Mouse (Mus musculus) thymus, postnatal 36 days (tissue): ENCODE data around the gene Adk.

Source experiments
- DNase-seq, 2 experiments: peaks; one replicate each; pipeline ENCODE4 v3.0.0; 2022; ENCODE audit warnings: mixed read lengths in 2 of 2

The Adk gene

GRCm38 (mm10) chr14:21278290-21278689, 225.9 kb downstream of the Adk start:
- no peak for DNase-seq

GRCm38 (mm10) chr14:21278907-21279535, 226.6 kb downstream of the Adk start:
- no peak for DNase-seq

DNA sequence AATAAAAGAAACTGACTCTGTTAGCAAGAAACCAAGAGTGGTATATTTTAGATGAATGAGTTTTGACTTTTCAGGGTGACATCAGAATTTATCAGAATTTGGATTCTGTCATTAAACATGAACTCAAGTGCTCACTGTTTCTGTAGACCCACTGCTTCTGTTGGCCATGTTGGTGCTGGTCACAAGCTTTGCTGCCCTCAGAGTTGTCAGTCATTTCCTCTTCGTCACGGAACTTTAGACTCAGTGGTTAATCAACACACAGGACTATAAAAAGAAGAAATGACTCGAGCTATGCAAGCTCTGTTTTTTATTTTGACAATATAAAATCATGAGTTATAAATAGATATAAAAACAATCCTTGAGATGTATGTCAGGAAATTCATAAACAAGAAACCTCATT, 228.1 kb downstream of the Adk start:
- DNase-seq: no peak

DNA sequence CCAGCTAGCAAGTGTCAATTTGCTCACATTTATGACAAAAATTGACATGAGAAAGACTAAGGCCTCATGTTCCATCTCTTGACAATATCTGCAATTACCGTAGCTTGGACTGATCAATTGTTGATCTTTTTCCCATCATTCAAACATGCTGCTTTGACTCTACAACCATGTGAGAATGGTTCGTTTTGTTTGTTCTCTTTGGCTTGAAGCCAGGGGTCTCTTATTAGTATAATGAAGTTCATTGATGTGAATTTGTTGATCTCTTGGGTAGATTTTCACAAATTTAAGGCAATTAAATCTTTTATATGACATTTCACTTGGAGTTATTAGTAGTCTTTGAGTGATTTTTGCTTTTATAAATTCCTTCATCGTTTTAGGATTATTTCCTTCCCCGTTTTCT, 229.1 kb downstream of the Adk start:
- no peak for DNase-seq

- no peak for DNase-seq
Measured at GRCm38 (mm10) chr14:21284116-21284515, 231.7 kb downstream of the Adk start.

GRCm38 (mm10) chr14:21284847-21285246, 232.5 kb downstream of the Adk start:
- no peak for DNase-seq

GRCm38 (mm10) chr14:21286274-21286673, 233.9 kb downstream of the Adk start:
- no peak for DNase-seq

DNA sequence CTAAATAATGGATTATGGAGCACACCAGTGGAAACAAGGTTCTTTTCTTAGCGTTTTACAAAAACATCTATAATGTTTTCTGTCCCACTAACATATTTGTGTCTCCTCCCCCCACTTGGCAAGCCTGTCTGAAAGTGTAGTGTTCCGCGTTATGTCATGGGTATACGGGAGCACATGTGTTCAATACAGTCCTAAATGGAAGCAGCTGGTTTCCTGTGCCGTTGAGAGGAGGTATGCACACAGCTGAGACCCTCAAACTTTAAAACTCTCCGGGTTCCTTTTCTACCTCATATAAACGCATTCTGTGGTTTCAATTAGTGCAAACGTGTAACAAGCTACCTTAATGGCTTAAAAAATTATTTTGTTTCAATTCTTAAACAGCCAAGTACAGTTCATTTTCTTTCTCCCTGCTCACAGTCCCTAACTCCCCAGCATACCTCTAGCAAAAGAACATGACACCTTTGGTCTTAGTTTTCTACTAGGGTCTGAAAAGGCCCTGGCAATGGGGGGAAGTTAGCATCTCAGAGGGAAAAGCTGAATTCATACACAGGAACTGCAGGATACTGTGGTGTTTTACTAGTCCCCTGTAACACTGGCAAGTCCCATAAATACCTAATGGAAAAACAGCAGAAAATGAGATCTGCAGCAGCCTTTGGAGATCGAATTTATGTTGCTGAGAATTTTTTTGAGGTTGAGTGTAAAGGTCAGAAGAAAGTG, 235.5 kb downstream of the Adk start:
- DNase-seq: peak in 1 of 2 experiments; percentile 30

GRCm38 (mm10) chr14:21299743-21300142, 247.4 kb downstream of the Adk start:
- no peak for DNase-seq

DNA sequence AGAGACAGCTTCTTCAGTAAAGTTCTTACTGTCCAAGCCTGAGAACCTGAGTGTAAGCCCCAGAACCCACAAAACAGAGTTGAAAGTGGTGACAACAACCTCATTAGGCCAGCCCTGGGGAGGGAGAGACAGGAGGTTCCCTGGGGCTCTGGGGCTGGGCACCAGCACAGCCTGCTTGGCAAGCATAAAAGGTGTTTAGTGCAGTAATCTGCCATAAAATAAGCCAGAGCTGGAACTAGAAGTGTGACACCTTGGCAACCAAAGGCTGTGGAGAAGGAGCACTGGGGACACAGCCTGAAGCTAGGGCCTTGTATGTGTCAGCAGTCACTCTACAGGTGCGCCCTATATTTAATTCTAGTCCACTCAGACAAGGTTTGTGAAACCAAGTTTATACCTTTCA, 252.4 kb downstream of the Adk start:
- DNase-seq: no peak

DNA sequence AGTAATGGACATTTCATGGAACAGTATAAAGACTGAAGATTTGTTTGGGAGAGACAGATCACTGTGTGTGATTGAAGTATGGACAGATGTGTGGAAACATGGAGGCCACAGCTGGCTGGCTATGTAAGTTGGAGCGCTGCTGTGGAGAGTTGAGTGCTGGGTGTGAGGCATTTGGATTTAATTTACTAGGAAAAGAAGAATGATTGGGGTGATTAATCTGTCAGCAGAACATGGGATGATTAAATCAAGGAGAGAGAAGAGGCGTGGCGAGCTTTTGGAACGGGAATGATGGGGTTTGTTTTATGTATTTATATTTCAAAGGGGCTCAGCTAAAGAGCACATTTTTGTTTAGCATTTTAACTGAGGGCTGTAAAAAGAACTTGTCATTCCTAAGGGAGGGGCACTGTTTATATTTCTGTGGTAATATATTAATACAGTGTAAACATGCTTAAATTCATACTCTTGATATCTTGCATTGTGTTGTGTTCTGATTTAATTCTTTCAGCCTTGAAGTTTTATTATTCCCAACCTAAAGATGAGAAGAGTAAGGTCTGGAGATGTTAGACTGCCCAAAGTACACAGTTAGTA, 256.1 kb downstream of the Adk start:
- no peak for DNase-seq

- no peak for DNase-seq
Measured at GRCm38 (mm10) chr14:21310530-21310929, 258.2 kb downstream of the Adk start.

- no peak for DNase-seq
Measured at GRCm38 (mm10) chr14:21313561-21314342, 261.4 kb downstream of the Adk start.

GRCm38 (mm10) chr14:21314466-21314865, 262.1 kb downstream of the Adk start:
- no peak for DNase-seq

- no peak for DNase-seq
Measured at GRCm38 (mm10) chr14:21334826-21335225, 282.5 kb downstream of the Adk start.

DNA sequence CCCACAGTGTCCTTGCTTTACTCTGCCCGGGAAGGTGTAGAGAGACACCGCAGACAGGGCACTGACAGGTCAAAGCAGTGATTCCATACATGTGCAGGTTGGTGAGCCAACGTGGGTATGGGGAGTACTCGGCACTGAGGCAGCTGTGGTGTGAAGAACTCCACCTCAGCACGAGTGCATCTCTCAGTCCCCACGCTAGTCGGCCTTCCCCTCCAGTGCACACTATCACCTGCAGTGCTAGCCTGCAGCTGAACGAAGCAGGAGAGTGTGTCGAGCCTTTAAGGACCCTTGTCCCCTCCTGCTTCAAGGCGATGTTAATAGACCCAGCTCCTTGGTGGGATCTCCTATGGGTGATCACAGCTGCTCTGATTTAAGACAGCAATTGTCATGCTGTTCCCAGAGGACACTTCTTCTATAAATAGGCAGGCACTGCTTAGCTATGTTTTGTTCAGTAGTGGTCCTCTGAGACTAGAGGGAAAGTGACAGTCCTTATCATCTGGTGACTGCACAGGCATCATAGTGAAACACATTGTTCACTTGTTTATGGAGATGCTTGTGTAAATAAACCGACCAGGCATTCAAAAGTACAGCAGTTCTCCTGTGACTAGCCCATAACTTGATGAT, 283.4 kb downstream of the Adk start:
- no peak for DNase-seq

GRCm38 (mm10) chr14:21337948-21338347, 285.6 kb downstream of the Adk start:
- DNase-seq: no peak

DNA sequence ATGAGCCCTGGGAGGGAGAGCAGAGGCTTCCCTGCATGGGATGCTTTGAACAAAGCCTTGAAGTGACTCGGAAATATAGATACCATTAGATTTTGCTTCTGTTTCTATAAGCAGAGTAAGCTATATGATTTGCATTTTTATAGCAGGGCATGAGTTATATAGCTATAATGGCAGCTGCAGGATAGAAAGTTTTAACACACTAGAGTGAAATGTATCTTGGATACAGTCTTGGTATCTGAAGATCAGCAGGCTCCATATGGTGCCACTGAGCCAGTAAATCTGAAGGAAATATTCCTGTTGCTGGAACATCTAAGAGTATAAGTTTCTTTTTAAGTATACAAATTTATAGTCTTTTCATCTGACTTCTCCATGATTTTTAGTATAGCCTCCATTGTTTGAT, 288.8 kb downstream of the Adk start:
- DNase-seq: no peak

DNA sequence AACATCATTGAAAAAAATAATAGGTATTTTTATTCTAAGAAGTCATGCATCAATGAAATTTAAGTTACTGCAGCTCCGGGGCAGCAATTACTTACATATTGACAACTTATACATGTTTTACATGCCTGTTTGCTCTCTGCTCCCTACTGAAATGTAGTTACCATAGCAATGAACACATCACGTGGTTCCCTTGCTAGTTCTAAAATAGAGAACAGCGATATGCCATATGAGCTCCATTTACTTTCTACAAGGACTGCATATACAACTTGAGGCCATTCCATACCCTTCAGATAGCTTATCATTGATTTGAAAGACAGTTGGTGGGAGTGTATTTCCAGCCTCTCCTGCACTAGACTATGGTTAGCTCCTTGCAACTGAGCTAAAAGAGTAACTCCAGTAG, 290.6 kb downstream of the Adk start:
- DNase-seq: no peak

DNA sequence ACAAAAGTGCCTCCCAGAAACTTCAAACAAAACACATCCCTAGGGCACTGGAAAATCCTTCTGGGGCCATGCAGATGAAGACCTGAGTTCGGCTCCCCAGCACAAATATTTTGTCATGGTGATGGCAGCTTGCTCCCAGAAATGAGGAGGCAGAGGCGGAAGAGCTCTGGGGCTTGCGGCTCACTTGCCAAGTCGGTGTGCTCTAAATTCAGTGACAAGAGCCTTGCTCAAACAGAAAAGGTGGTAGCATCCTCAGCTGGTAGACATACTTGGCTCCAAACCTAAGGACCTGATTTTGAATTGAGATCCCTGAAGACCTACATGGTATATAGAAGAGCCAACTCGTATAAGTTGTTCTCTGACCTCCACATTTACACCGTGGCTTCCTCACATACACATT, 292.5 kb downstream of the Adk start:
- no peak for DNase-seq

GRCm38 (mm10) chr14:21348611-21349260, 296.4 kb downstream of the Adk start:
- no peak for DNase-seq

DNA sequence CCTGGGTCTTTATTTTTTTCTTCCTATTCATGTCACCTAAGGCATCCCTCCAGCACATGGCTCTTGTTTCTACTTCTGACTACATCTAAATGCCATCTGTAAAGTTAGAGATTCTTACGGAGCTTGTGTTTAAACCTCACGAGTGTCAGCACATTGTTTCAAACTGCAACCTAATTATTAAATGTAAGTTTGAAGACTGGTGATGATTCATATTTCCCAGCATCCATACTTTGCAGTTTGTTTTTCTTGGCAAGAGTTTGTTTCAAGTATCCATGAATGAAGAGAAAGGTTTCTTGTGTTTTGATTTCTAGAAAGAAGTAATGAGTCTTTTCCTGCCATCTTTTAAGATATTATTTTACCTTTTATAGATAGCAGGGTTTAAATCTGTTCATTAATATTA, 299.3 kb downstream of the Adk start:
- DNase-seq: no peak

DNA sequence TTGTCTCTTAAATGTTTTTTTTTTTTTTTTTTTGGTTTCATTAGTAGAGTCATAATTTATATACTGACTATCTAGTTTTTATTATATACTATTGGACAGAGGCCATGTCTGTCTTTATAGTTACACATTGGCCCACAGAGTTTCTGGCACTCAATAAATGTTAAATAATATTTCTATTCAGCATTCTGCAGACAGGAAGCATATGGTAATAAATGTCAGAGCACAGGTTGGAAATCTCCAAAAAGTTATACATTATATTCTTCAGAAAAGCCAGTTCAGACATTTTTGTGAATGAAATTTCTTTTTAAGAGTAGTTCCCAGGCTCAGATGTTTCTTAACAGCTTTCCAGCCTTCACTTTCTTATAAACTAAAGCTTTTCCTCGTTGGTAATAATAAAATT, 303.9 kb downstream of the Adk start:
- DNase-seq: no peak
